Mouse (Mus musculus) adrenal gland, postnatal 10 days (tissue): Measurements from ENCODE around the gene Ndufv1. TPM values are rescaled to one million over a fixed set of nuclear protein-coding genes. Genes with fewer than 3 reads are reported as not detected.
"Not testable (repeated sequence)": the region's sequence is repeated elsewhere in the genome, so short reads cannot be mapped to it uniquely, and the experiment has no call there.

Experiments
- DNase-seq: peaks from one replicate; pipeline ENCODE4 v3.0.0; 2021; ENCODE audit warnings: mixed read lengths
- total RNA-seq, 2 experiments: library from RNA; stranded (reverse); gene quantifications; 2 replicates each; pipeline ENCODE4 v1.2.3; 2021

Gene Ndufv1
- total RNA-seq, 2 experiments from 2014 or later = 683 to 759 TPM

- DNase-seq = no peak
Observed at GRCm38 (mm10) chr19:3972229-3972628, 40.4 kb downstream of the Ndufv1 start, which contains the start of gene Aldh3b2. TSS of gene Aldh3b2 (plus strand) at chr19:3972328.

GRCm38 (mm10) chr19:3967258-3967657 is 45.3 kb downstream of the Ndufv1 start:
- no peak for DNase-seq

GRCm38 (mm10) chr19:3966330-3967075 is 46.1 kb downstream of the Ndufv1 start:
- no peak for DNase-seq

- no peak for DNase-seq
Observed at GRCm38 (mm10) chr19:3964030-3964429, 48.6 kb downstream of the Ndufv1 start.

GRCm38 (mm10) chr19:3962469-3962868 is 50.1 kb downstream of the Ndufv1 start:
- DNase-seq = no peak

- DNase-seq = not testable (repeated sequence)
Observed at GRCm38 (mm10) chr19:3961805-3962204, 50.8 kb downstream of the Ndufv1 start.

- DNase-seq = no peak
Observed at GRCm38 (mm10) chr19:3960211-3960610, 52.4 kb downstream of the Ndufv1 start.

GRCm38 (mm10) chr19:3959030-3959429 is 53.6 kb downstream of the Ndufv1 start:
- DNase-seq = peak; percentile 57

GRCm38 (mm10) chr19:3958470-3958869 is 54.1 kb downstream of the Ndufv1 start, which contains the start of gene Aldh3b3:
TSS of gene Aldh3b3 (plus strand) at chr19:3958645.
- no peak for DNase-seq

Other genes with a start within 250 kb of the Ndufv1 start
- 10 to 100 TPM; 42.2 to 55.8 TPM for gene Kmt5b, start 245.4 kb downstream of the Ndufv1 start, total RNA-seq
- 10 to 100 TPM; 46.6 to 53.1 TPM for gene Chka, start 161.0 kb downstream of the Ndufv1 start, total RNA-seq
- gene Tcirg1, start 105.7 kb downstream of the Ndufv1 start, total RNA-seq = 10 to 100 TPM; 40.7 to 52.9 TPM
- 100 to 1,000 TPM; 409 to 436 TPM for gene Ndufs8, start 100.0 kb downstream of the Ndufv1 start, total RNA-seq
- 10 to 100 TPM; 50.9 to 71.0 TPM for gene Aldh3b1, start 83.0 kb downstream of the Ndufv1 start, total RNA-seq
- gene Unc93b1, start 77.6 kb downstream of the Ndufv1 start, total RNA-seq = 10 to 100 TPM; 42.5 to 47.5 TPM
- under 1 TPM; 0.63 to 0.76 TPM for gene Aldh3b3, start 54.2 kb downstream of the Ndufv1 start, total RNA-seq
- 10 to 100 TPM in 1 of 2 experiments, 1 to 10 TPM in 1; 8.9 to 11.2 TPM for gene Aldh3b2, start 40.5 kb downstream of the Ndufv1 start, total RNA-seq
- gene Acy3, start 26.2 kb downstream of the Ndufv1 start, total RNA-seq = 10 to 100 TPM; 32.0 to 33.3 TPM
- gene Tbx10, start 20.1 kb downstream of the Ndufv1 start, total RNA-seq = not detected
- 10 to 100 TPM; 39.4 to 40.5 TPM for gene Nudt8, start 12.2 kb downstream of the Ndufv1 start, total RNA-seq
- 1 to 10 TPM in 1 of 2 experiments, under 1 TPM in 1; 0.72 to 1.9 TPM for gene Gm49405, start 12.2 kb downstream of the Ndufv1 start, total RNA-seq
- 1 to 10 TPM; 1.3 to 3.0 TPM for gene Doc2g, start 9.5 kb downstream of the Ndufv1 start, total RNA-seq
- gene Gstp1, start 25.2 kb upstream of the Ndufv1 start, total RNA-seq = 100 to 1,000 TPM; 270 to 316 TPM
- 10 to 100 TPM; 34.9 to 50.2 TPM for gene Gstp2, start 33.2 kb upstream of the Ndufv1 start, total RNA-seq
- 10 to 100 TPM; 42.6 to 90.1 TPM for gene Gstp3, start 46.8 kb upstream of the Ndufv1 start, total RNA-seq
- under 1 TPM in 1 of 2 experiments, not detected in 1; 0.63 TPM for gene Cabp2, start 68.8 kb upstream of the Ndufv1 start, total RNA-seq
- 10 to 100 TPM; 56.3 to 64.1 TPM for gene Cdk2ap2, start 84.4 kb upstream of the Ndufv1 start, total RNA-seq
- 10 to 100 TPM; 59.7 to 75.1 TPM for gene Pitpnm1, start 87.2 kb upstream of the Ndufv1 start, total RNA-seq
- 10 to 100 TPM; 71.5 to 73.4 TPM for gene Aip, start 113.1 kb upstream of the Ndufv1 start, total RNA-seq
- not detected for gene Gpr152, start 127.0 kb upstream of the Ndufv1 start, total RNA-seq
- gene Cabp4, start 131.2 kb upstream of the Ndufv1 start, total RNA-seq = 1 to 10 TPM in 1 of 2 experiments, under 1 TPM in 1; 0.69 to 1.9 TPM
- gene Coro1b, start 135.8 kb upstream of the Ndufv1 start, total RNA-seq = 100 to 1,000 TPM; 185 to 193 TPM
- 10 to 100 TPM; 11.5 to 14.0 TPM for gene Ptprcap, start 140.8 kb upstream of the Ndufv1 start, total RNA-seq
- gene Rps6kb2, start 150.5 kb upstream of the Ndufv1 start, total RNA-seq = 10 to 100 TPM; 26.5 to 38.2 TPM
- gene Carns1, start 162.7 kb upstream of the Ndufv1 start, total RNA-seq = 1 to 10 TPM; 4.8 to 8.8 TPM
- 1 to 10 TPM; 4.2 to 6.6 TPM for gene Tbc1d10c, start 178.5 kb upstream of the Ndufv1 start, total RNA-seq
- 100 to 1,000 TPM; 411 to 414 TPM for gene Ppp1ca, start 179.3 kb upstream of the Ndufv1 start, total RNA-seq
- gene Rad9a, start 188.9 kb upstream of the Ndufv1 start, total RNA-seq = 10 to 100 TPM in 1 of 2 experiments, 1 to 10 TPM in 1; 7.4 to 10.8 TPM
- gene Clcf1, start 201.4 kb upstream of the Ndufv1 start, total RNA-seq = 1 to 10 TPM; 8.3 to 9.8 TPM
- not detected for gene AC109138.7, start 201.6 kb upstream of the Ndufv1 start, total RNA-seq
- gene Pold4, start 219.1 kb upstream of the Ndufv1 start, total RNA-seq = 10 to 100 TPM; 34.7 to 35.6 TPM